Mouse (Mus musculus) MEL (cell line): ENCODE data around the gene Chp1.
A peak's percentile ranks its signal among the peaks of the same experiment; 100 is the strongest.

Source experiments
- CTCF ChIP-seq, 3 experiments: IDR thresholded peaks in 2 of 3; conservative IDR thresholded peaks in 1 of 3; 2 replicates each; pipeline ENCODE4 v1.5.1; 2011 to 2012; ENCODE audit warnings: low read length in 3 of 3, low read depth in 2 of 3, mild to moderate bottlenecking in 2 of 3, improper control_type of control experiment in 1 of 3, inconsistent platforms in 1 of 3, mixed read lengths in 1 of 3, moderate library complexity in 1 of 3; ENCODE audit not compliant: control insufficient read depth in 1 of 3, insufficient read depth in 1 of 3, poor library complexity in 1 of 3, severe bottlenecking in 1 of 3
- POLR2A ChIP-seq, 2 experiments: IDR thresholded peaks; 2 replicates each; pipeline ENCODE4 v1.6.1; 2011 to 2012; ENCODE audit warnings: low read length in 2 of 2, mild to moderate bottlenecking in 2 of 2, control low read depth in 1 of 2, improper control_type of control experiment in 1 of 2, low read depth in 1 of 2, moderate library complexity in 1 of 2; ENCODE audit not compliant: control insufficient read depth in 1 of 2, insufficient read depth in 1 of 2, poor library complexity in 1 of 2
- RAD21 ChIP-seq: IDR thresholded peaks from 2 replicates; pipeline ENCODE4 v1.6.1; 2011; ENCODE audit warnings: mild to moderate bottlenecking, low read depth, low read length, improper control_type of control experiment

- TF ChIP-seq CTCF (IDR thresholded peaks at IDR 0.05 in 2 of 3, conservative IDR thresholded peaks at IDR 0.05 in 1 of 3; ENCODE audit: control insufficient read depth in 1 of 3, insufficient read depth in 1 of 3, low read depth in 2 of 3, low read length in 3 of 3, poor library complexity in 1 of 3, severe bottlenecking in 1 of 3) = no peak
- peak; percentile 79 to 94; a peak in 3 of 4 replicates for TF ChIP-seq POLR2A (IDR thresholded peaks at IDR 0.05; ENCODE audit: control insufficient read depth in 1 of 2, insufficient read depth in 1 of 2, low read depth in 1 of 2, low read length in 2 of 2, poor library complexity in 1 of 2)
- no peak for TF ChIP-seq RAD21
These were observed 70.9 kb downstream of the Chp1 start, which contains the start of the genes Nusap1 and Oip5 for GRCm38 (mm10) chr2:119618199-119618982.
